Mouse (Mus musculus): ENCODE results near the gene Havcr2. TPM values are rescaled to one million over a fixed set of nuclear protein-coding genes. Genes with fewer than 3 reads are reported as not detected.

Havcr2 gene
- total and polyA plus RNA-seq, 2 experiments from 2014 or later, result 0.32 to 0.44 TPM

GRCm38 (mm10) chr11:46437459-46438000 is 17.2 kb upstream of the Havcr2 start:
- 2% methylated on average over 23 of the region's 23 CpGs for WGBS
- ATAC-seq (ENCODE audit: low FRiP score) (no peak), DNase-seq (ENCODE audit: low spot score) (peak; percentile 26)
- no peaks in the 10 kb centered on the region for H3K36me3 ChIP-seq (ENCODE audit: insufficient read depth, low read length)
- H3K27me3 ChIP-seq (ENCODE audit: insufficient read depth, low read length), result no peaks in the 10 kb centered on the region
- peak overlapping the region; percentile 88 for H3K4me2 ChIP-seq (ENCODE audit: low read depth, low read length, poor library complexity, severe bottlenecking)
- H3K9me3 ChIP-seq (ENCODE audit: low read length), result no peaks in the 10 kb centered on the region
- peak overlapping the region; percentile 88 for H3K4me3 ChIP-seq (ENCODE audit: low read depth, low read length)
- H3K27ac ChIP-seq (ENCODE audit: low read depth, low read length), result peak overlapping the region; percentile 86
- H3K9ac ChIP-seq (replicated peaks; ENCODE audit: low read length, poor library complexity, severe bottlenecking), result peak overlapping the region; percentile 95
- no peak for TF ChIP-seq CTCF (IDR thresholded peaks at IDR 0.05)
- no peaks in the 10 kb centered on the region for H3K4me1 ChIP-seq (ENCODE audit: insufficient read depth, low read length)

- H3K27ac ChIP-seq (ENCODE audit: low read depth, low read length), result no peak overlapping the region
- H3K9ac ChIP-seq (replicated peaks; ENCODE audit: low read length, poor library complexity, severe bottlenecking), result no peak overlapping the region
- no peak for TF ChIP-seq CTCF (IDR thresholded peaks at IDR 0.05)
- no peaks in the 10 kb centered on the region for H3K36me3 ChIP-seq (ENCODE audit: insufficient read depth, low read length)
- no peaks in the 10 kb centered on the region for H3K27me3 ChIP-seq (ENCODE audit: insufficient read depth, low read length)
- 92% methylated on average over 5 of the region's 5 CpGs for WGBS
- no peak overlapping the region for H3K4me2 ChIP-seq (ENCODE audit: low read depth, low read length, poor library complexity, severe bottlenecking)
- no peak overlapping the region for H3K4me3 ChIP-seq (ENCODE audit: low read depth, low read length)
- DNase-seq (ENCODE audit: low spot score) (no peak), ATAC-seq (ENCODE audit: low FRiP score) (no peak)
- no peaks in the 10 kb centered on the region for H3K9me3 ChIP-seq (ENCODE audit: low read length)
- H3K4me1 ChIP-seq (ENCODE audit: insufficient read depth, low read length), result no peaks in the 10 kb centered on the region
Measured at GRCm38 (mm10) chr11:46439005-46439543, 15.7 kb upstream of the Havcr2 start.

- ATAC-seq (ENCODE audit: low FRiP score), result no peak
Measured at GRCm38 (mm10) chr11:46441774-46442173, 13.0 kb upstream of the Havcr2 start.

GRCm38 (mm10) chr11:46443152-46443551 is 11.6 kb upstream of the Havcr2 start:
- TF ChIP-seq CTCF (IDR thresholded peaks at IDR 0.05), result peak; percentile 40
- Histone ChIP-seq H3K9me3 (ENCODE audit: low read length) (no peaks in the 10 kb centered on the region), H3K4me3 (ENCODE audit: low read depth, low read length) (no peak overlapping the region), H3K36me3 (ENCODE audit: insufficient read depth, low read length) (no peaks in the 10 kb centered on the region), H3K4me1 (ENCODE audit: insufficient read depth, low read length) (no peaks in the 10 kb centered on the region), H3K27ac (ENCODE audit: low read depth, low read length) (no peak overlapping the region), H3K4me2 (ENCODE audit: low read depth, low read length, poor library complexity, severe bottlenecking) (no peak overlapping the region), H3K9ac (replicated peaks; ENCODE audit: low read length, poor library complexity, severe bottlenecking) (no peak overlapping the region), H3K27me3 (ENCODE audit: insufficient read depth, low read length) (no peaks in the 10 kb centered on the region)
- DNase-seq (ENCODE audit: low spot score), result no peak
- no peak for ATAC-seq (ENCODE audit: low FRiP score)
- WGBS, result 98% methylated on average over 1 of the region's 1 CpGs

More at GRCm38 (mm10) chr11:46441774-46442173, 13.0 kb upstream of the Havcr2 start:
- H3K27me3 ChIP-seq (ENCODE audit: insufficient read depth, low read length), result no peaks in the 10 kb centered on the region
- H3K9ac ChIP-seq (replicated peaks; ENCODE audit: low read length, poor library complexity, severe bottlenecking), result no peak overlapping the region
- H3K4me3 ChIP-seq (ENCODE audit: low read depth, low read length), result no peak overlapping the region
- H3K27ac ChIP-seq (ENCODE audit: low read depth, low read length), result no peak overlapping the region
- no peak for TF ChIP-seq CTCF (IDR thresholded peaks at IDR 0.05)
- no peaks in the 10 kb centered on the region for H3K4me1 ChIP-seq (ENCODE audit: insufficient read depth, low read length)
- DNase-seq (ENCODE audit: low spot score), result no peak
- no peaks in the 10 kb centered on the region for H3K36me3 ChIP-seq (ENCODE audit: insufficient read depth, low read length)
- H3K9me3 ChIP-seq (ENCODE audit: low read length), result no peaks in the 10 kb centered on the region
- no peak overlapping the region for H3K4me2 ChIP-seq (ENCODE audit: low read depth, low read length, poor library complexity, severe bottlenecking)
- 95% methylated on average over 1 of the region's 1 CpGs for WGBS

GRCm38 (mm10) chr11:46443979-46444378 is 10.8 kb upstream of the Havcr2 start:
- H3K4me2 ChIP-seq (ENCODE audit: low read depth, low read length, poor library complexity, severe bottlenecking), result no peak overlapping the region
- no peaks in the 10 kb centered on the region for H3K9me3 ChIP-seq (ENCODE audit: low read length)
- 92% methylated on average over 5 of the region's 5 CpGs for WGBS
- no peak overlapping the region for H3K4me3 ChIP-seq (ENCODE audit: low read depth, low read length)
- no peaks in the 10 kb centered on the region for H3K4me1 ChIP-seq (ENCODE audit: insufficient read depth, low read length)
- H3K9ac ChIP-seq (replicated peaks; ENCODE audit: low read length, poor library complexity, severe bottlenecking), result no peak overlapping the region
- no peak overlapping the region for H3K27ac ChIP-seq (ENCODE audit: low read depth, low read length)
- no peaks in the 10 kb centered on the region for H3K27me3 ChIP-seq (ENCODE audit: insufficient read depth, low read length)
- DNase-seq (ENCODE audit: low spot score), result no peak
- TF ChIP-seq CTCF (IDR thresholded peaks at IDR 0.05), result no peak
- H3K36me3 ChIP-seq (ENCODE audit: insufficient read depth, low read length), result no peaks in the 10 kb centered on the region
- ATAC-seq (ENCODE audit: low FRiP score), result no peak

- TF ChIP-seq CTCF (IDR thresholded peaks at IDR 0.05), result no peak
- ATAC-seq (ENCODE audit: low FRiP score), result no peak
- H3K4me3 ChIP-seq (ENCODE audit: low read depth, low read length), result no peak overlapping the region
- H3K4me1 ChIP-seq (ENCODE audit: insufficient read depth, low read length), result no peaks in the 10 kb centered on the region
- no peak for DNase-seq (ENCODE audit: low spot score)
- no peak overlapping the region for H3K9ac ChIP-seq (replicated peaks; ENCODE audit: low read length, poor library complexity, severe bottlenecking)
- H3K4me2 ChIP-seq (ENCODE audit: low read depth, low read length, poor library complexity, severe bottlenecking), result no peak overlapping the region
- H3K27me3 ChIP-seq (ENCODE audit: insufficient read depth, low read length), result no peaks in the 10 kb centered on the region
- no peaks in the 10 kb centered on the region for H3K36me3 ChIP-seq (ENCODE audit: insufficient read depth, low read length)
- H3K9me3 ChIP-seq (ENCODE audit: low read length), result no peaks in the 10 kb centered on the region
- H3K27ac ChIP-seq (ENCODE audit: low read depth, low read length), result no peak overlapping the region
- 94% methylated on average over 6 of the region's 6 CpGs for WGBS
Measured at GRCm38 (mm10) chr11:46446150-46446549, 8.6 kb upstream of the Havcr2 start.

All from midbrain, postnatal 0 days (tissue).